Mouse (Mus musculus) olfactory bulb, adult 2 months (tissue): ENCODE data around the gene Ifnlr1.

Source experiments
- CTCF ChIP-seq: fragments of 200-500 bp; IDR thresholded peaks from 2 replicates; pipeline ENCODE4 v1.5.1; 2012; ENCODE audit warnings: low read depth, mild to moderate bottlenecking, low read length, moderate library complexity; ENCODE audit not compliant: insufficient read depth
- POLR2A ChIP-seq: fragments of 200-500 bp; IDR thresholded peaks from 2 replicates; pipeline ENCODE4 v1.6.1; 2012; ENCODE audit warnings: mild to moderate bottlenecking, low read depth, low read length, moderate library complexity; ENCODE audit not compliant: insufficient read depth

DNA sequence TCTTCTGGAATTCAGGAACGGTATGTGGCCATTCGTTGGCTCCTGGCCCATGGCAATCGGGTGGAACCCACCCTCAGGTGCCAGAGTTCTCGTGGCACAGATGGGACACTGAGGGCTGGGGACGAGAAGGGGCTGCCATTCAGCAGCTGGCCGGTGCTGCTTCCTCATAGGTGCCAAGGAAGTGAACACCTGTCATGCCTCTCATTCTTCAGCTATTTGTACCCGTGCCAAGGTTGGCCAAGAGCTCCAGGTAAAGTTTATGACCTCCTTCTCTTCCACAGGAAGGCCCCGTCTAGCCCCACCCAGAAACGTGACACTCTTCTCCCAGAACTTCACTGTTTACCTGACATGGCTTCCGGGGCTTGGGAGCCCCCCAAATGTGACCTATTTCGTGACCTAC, 4.2 kb downstream of the Ifnlr1 start:
- TF ChIP-seq POLR2A = no peak
- no peak for TF ChIP-seq CTCF
